Mouse (Mus musculus): ENCODE measurements around the gene Rpl13a.
"Not testable (repeated sequence)": the region's sequence is repeated elsewhere in the genome, so short reads cannot be mapped to it uniquely, and the experiment has no call there.

The Rpl13a gene

GRCm38 (mm10) chr7:45134544-45135026 lies 6.0 kb upstream of the Rpl13a start:
- no peak for DNase-seq

- no peak for DNase-seq
These were observed 5.0 kb upstream of the Rpl13a start for GRCm38 (mm10) chr7:45133446-45134159.

- no peak for DNase-seq
These were observed 3.3 kb upstream of the Rpl13a start for GRCm38 (mm10) chr7:45131850-45132249.

GRCm38 (mm10) chr7:45129776-45130512 lies 1.4 kb upstream of the Rpl13a start:
- no peak for DNase-seq

DNA sequence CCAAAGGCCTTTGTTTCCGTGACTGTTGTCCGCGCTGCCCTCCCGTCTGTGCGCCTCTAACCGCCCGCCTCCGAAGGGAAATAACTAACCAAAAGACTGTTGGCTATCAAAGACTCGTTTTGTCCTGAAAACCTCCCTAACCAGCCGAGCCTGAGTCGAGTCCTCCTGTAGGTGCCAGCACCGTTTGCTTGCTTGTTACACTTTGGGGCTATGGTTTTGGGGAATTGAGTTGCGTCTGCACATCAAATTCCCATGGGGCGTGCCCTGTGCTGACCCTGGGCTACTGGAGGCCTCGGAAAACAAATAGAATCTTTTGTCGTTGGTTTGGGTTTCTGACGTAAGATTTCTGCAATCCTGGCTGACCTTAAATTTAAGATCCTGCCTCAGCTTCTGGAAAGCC lies 757 bp upstream of the Rpl13a start:
- DNase-seq: no peak

GRCm38 (mm10) chr7:45127700-45128224 lies 799 bp downstream of the Rpl13a start:
- no peak for DNase-seq

GRCm38 (mm10) chr7:45126844-45127699 lies 1.5 kb downstream of the Rpl13a start:
- DNase-seq: no peak

GRCm38 (mm10) chr7:45126147-45126843 lies 2.3 kb downstream of the Rpl13a start:
- DNase-seq: no peak

DNA sequence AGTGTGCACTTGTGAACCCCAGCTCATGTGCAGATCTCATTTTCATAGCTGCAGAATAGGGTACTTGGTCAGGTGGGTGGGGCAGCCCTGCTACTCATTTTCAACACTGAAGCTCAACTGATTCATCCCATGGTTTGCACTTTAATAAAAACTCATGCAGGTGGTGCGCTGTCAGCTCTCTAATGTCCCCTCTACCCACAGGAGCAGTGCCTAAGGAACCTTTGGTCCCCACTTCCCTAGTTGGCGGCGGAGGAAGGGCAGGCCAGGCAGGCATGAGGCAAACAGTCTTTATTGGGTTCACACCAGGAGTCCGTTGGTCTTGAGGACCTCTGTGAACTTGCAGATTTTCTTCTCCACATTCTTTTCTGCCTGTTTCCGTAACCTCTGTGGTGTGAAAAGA lies 2.9 kb downstream of the Rpl13a start:
- not testable (repeated sequence) for DNase-seq

GRCm38 (mm10) chr7:45125144-45125600 lies 3.4 kb downstream of the Rpl13a start:
- no peak for DNase-seq

DNA sequence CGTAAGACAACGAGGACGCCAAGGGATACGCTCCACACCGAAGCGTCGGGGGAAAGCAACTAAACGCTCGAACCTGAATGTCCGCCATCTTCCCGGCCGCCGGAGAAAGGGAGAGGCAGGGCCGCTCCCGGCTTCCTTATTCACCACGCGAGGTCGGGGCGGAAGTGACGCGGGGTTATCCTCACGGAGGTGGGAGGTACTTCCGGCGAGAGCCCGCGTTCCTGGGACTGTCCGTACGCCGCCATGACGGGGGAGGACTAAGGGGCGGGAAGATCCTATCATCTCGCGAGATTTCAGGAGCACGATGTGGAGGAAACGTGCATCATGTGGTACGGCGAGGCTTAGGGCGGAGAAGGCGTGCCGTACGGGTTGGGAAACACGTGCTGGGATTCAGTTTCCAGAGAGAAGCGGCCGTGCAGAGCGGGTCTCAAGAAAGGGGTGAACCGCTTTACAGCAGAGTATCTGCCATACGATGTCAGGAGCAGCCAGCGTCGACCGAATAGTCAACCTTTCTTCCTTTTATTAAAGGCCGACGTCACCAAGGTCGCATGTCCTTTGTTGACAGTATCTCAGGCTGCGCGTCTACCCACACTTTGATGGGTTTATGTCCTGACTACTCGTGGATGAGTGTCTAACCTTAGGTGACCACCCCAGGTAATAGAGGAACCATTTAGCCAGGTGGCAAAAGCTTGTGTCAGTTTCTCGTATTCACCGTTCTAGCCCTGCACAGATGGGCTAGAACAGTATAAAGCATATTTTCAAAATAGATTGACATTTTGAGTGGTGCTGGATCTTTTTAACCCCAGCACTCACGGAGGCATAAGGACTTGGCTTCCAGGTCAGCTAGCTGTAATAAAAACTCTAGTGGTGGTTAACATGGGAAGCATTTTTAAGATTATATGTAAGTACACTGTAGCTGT lies 4.1 kb downstream of the Rpl13a start, which contains the start of gene Rps11:
Rps11 (minus strand) TSS at position 216 of the 920 bp plus-strand sequence.
- DNase-seq: peak; percentile 99

- no peak for DNase-seq
These were observed 5.4 kb downstream of the Rpl13a start for GRCm38 (mm10) chr7:45123186-45123570.

GRCm38 (mm10) chr7:45122561-45123185 lies 5.9 kb downstream of the Rpl13a start:
- no peak for DNase-seq

- DNase-seq: no peak
These were observed 6.6 kb downstream of the Rpl13a start for GRCm38 (mm10) chr7:45121966-45122365.

DNA sequence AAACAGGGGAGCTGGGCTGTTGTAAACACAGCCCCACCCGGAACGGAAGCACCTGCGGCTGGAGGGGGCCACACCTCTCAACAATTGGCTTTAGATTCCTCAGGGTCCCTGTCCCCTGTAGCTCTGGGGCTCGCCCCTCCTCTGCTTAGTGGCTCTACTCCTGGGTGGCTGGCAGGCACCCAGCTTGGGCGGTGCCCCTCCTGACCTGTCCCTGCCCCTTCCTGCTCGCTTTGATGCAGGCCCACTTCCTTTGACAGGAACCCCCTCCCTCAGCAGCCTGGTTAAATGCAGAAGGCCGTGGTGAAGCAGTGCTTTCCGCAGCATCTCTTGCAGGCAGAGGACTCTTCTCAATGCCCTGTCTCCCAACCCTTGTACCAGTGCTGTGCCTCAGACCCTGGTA lies 7.2 kb downstream of the Rpl13a start:
- no peak for DNase-seq

DNA sequence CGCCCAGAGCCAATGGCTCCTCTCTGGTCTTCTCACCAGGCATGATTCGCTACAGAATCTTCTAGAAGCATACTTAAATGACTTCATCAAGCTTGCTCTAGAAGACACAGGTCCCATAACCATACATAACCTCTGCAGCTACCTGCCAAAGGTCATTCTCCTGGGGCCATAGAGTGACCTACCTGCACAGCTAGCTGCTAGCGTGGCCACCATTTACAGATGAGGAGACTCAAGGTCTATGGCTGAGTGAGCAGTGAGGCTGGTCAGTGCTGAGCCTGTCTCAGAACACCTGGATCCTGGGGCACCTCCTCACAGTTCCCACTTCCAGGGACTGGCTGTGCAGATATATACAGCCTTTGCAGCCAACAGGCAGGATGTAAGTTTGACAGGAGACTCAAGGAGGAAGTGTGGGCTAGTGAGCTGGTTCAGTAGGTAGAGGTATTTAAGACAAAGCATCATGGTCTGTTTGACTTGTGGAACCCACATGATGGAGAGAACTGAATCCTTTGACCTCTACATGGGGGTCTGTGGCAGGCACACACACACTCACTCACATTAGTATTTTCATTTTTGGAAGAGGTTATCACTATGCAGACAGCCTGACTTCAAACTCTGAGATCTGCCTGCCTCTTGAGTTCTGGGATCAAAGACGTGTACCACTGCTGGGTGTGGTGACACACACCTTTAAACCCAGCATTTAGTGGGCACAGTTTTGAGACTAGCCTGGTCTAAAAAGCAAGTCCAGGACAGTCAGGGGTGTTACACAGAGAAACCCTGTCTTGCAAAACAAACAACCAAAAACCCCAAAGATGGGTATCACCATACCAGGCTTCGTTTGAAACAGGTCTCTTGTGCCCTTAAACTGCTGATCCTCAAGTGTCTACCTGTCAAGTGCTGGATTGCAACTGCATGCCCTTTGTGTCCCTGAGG lies 8.5 kb downstream of the Rpl13a start:
- no peak for DNase-seq

DNA sequence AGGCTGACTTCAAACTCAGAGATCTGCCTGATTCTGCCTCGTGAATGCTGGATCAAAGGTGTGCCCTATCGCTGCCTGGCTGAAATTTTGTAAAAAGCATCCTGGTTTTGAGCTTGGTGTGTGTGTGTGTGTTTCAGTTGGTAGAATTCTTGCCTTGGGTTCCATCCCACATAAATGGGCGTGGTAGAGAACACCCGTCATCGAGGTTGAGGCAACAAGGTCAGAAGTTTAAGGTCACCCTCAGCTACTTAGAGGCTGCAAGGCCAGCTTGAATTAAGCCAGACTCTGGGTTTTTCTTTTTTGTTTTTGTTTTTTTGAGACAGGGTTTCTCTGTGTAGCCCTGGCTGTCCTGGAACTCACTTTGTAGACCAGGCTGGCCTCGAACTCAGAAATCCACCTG lies 10.2 kb downstream of the Rpl13a start:
- no peak for DNase-seq

GRCm38 (mm10) chr7:45117566-45117965 lies 11.0 kb downstream of the Rpl13a start:
- no peak for DNase-seq

- DNase-seq: no peak
These were observed 15.1 kb downstream of the Rpl13a start for GRCm38 (mm10) chr7:45113476-45113875.

Measured in right cerebral cortex, postnatal 14 days (tissue).